Mouse (Mus musculus): ENCODE measurements at regions not wholly inside any gene's neighbourhood (a gene's known extent, or its start where the extent isn't known, plus 50 kb on each side); places are given as distances from the start of the nearest gene placed in this dataset.

- no peak for ATAC-seq
Measured at GRCm38 (mm10) chr9:22937686-22938391, 285.0 kb upstream of the Bmper start.

GRCm38 (mm10) chr9:22944992-22945391 lies 277.9 kb upstream of the Bmper start:
- no peak for ATAC-seq

- ATAC-seq: no peak
Measured at GRCm38 (mm10) chr9:22945426-22945955, 277.4 kb upstream of the Bmper start.

- no peak for ATAC-seq
Measured at GRCm38 (mm10) chr9:22952571-22953442, 270.1 kb upstream of the Bmper start.

- ATAC-seq: no peak
Measured at GRCm38 (mm10) chr9:22962269-22962815, 260.5 kb upstream of the Bmper start.

GRCm38 (mm10) chr9:22971312-22971711 lies 251.6 kb upstream of the Bmper start:
- peak; percentile 75 for ATAC-seq

GRCm38 (mm10) chr9:22976748-22977147 lies 246.1 kb upstream of the Bmper start:
- ATAC-seq: no peak

GRCm38 (mm10) chr9:22979627-22980026 lies 243.2 kb upstream of the Bmper start:
- ATAC-seq: no peak

- no peak for ATAC-seq
Measured at GRCm38 (mm10) chr9:22989508-22989907, 233.4 kb upstream of the Bmper start.

- ATAC-seq: no peak
Measured at GRCm38 (mm10) chr9:22993531-22993930, 229.3 kb upstream of the Bmper start.

GRCm38 (mm10) chr9:22995564-22995963 lies 227.3 kb upstream of the Bmper start:
- ATAC-seq: no peak

GRCm38 (mm10) chr9:22998306-22998705 lies 224.6 kb upstream of the Bmper start:
- no peak for ATAC-seq

GRCm38 (mm10) chr9:22999181-22999580 lies 223.7 kb upstream of the Bmper start:
- ATAC-seq: no peak

- ATAC-seq: no peak
Measured at GRCm38 (mm10) chr9:23000200-23000599, 222.7 kb upstream of the Bmper start.

- no peak for ATAC-seq
Measured at GRCm38 (mm10) chr9:23003195-23004061, 219.4 kb upstream of the Bmper start.

GRCm38 (mm10) chr9:23005005-23005404 lies 217.9 kb upstream of the Bmper start:
- ATAC-seq: no peak

- ATAC-seq: no peak
Measured at GRCm38 (mm10) chr9:23009462-23010183, 213.3 kb upstream of the Bmper start.

GRCm38 (mm10) chr9:23011316-23011959 lies 211.4 kb upstream of the Bmper start:
- ATAC-seq: no peak

GRCm38 (mm10) chr9:23012130-23012529 lies 210.7 kb upstream of the Bmper start:
- no peak for ATAC-seq

GRCm38 (mm10) chr9:23016733-23017132 lies 206.1 kb upstream of the Bmper start:
- no peak for ATAC-seq

GRCm38 (mm10) chr9:23024061-23024460 lies 198.8 kb upstream of the Bmper start:
- ATAC-seq: no peak
